Comparison of ENCODE assay signal across 11 mouse cellular contexts in the genomic region with DNA sequence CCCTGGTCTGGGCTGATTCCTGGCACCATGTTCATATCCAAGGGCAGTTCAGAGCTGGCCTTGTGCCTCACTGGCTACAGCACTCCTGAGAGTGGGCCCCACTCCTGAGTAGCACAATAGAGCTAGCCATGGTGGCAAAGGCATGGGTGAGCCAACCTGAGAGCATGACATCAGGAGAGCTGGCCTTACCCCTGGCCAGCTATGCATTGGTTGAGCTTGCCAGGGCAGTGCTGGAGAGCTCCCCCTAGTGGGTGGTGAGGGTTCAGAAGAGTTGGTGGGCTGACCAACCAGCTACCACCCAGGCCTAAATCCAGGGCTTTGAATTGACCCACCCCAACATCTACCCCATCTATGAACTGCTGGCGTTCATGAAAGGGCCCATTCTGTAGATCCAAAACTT.
DNase-seq lines count a peak whose midpoint lies in the region; ATAC-seq and TF ChIP-seq lines count a peak whose summit lies in the region.
"Had no signal": no experiment of that assay in that cellular context is flagged by ENCODE, and none has a peak within 500 bp of the region (broad histone marks: within the 10 kb centered on the region; RNA-seq: fewer than 3 reads in every experiment).

No protein-coding gene starts in this region.

- peak; percentile 91 for DNase-seq in heart, adult 11 months
- DNase-seq in heart, adult 9 months (ENCODE audit: low spot score in 2 of 2): no peak
- DNase-seq in testis, postnatal 10 days (ENCODE audit: low spot score): no peak
- DNase-seq in thymus, postnatal 36 days: peak; percentile 8 to 23
- DNase-seq in cerebellum, adult 11 months: no peak
- no peak for DNase-seq in c-Kit-positive CD71-positive TER-119-positive erythroid progenitor cells, embryonic 14.5 days (ENCODE audit: low spot score)
- DNase-seq: left cerebral cortex, postnatal 4 days had no signal

- H3K36me3 ChIP-seq in testis, adult 2 months (ENCODE audit: control insufficient read depth, insufficient read depth, low read length): no peaks in the 10 kb centered on the region
- H3K36me3 ChIP-seq: forebrain, embryonic 12.5 days; heart, embryonic 13.5 days had no signal

- no peak for TF ChIP-seq POLR2A in testis, adult 2 months (IDR thresholded peaks at IDR 0.05; ENCODE audit: control insufficient read depth, low read depth, low read length)

- H3K4me3 ChIP-seq in testis, adult 2 months (ENCODE audit: control insufficient read depth, low read depth, low read length): no peak overlapping the region
- H3K4me3 ChIP-seq: forebrain, embryonic 12.5 days; heart, embryonic 13.5 days had no signal

- no peaks in the 10 kb centered on the region for H3K27me3 ChIP-seq in testis, adult 2 months (ENCODE audit: control insufficient read depth, insufficient read depth, low read length)

- no peak overlapping the region for H3K27ac ChIP-seq in testis, adult 2 months (ENCODE audit: control insufficient read depth, insufficient read depth, low read depth, low read length)
- H3K27ac ChIP-seq: forebrain, embryonic 12.5 days; heart, embryonic 13.5 days had no signal

- TF ChIP-seq CTCF in testis, adult 2 months (IDR thresholded peaks at IDR 0.05; ENCODE audit: control insufficient read depth, insufficient read depth, insufficient replicate concordance, low read depth, low read length): peak; percentile 70; the same call in 1 of the 2 replicates

- peak; percentile 42; the same call in 1 of the 2 replicates for ATAC-seq in granulocyte monocyte progenitor cell, adult 5-6 weeks (replicated peaks; ENCODE audit: poor library complexity, severe bottlenecking)

- peaks cover 2% of the 10 kb centered on the region; the same call in 1 of the 2 replicates for H3K4me1 ChIP-seq in testis, adult 2 months (ENCODE audit: control insufficient read depth, insufficient read depth, low read length)
- H3K4me1 ChIP-seq: forebrain, embryonic 12.5 days had no signal

Comparison
In these comparisons a context has a peak if more than half of its experiments do, and no peak if none do; other contexts are left out.
1. DNase-seq: peak in heart, adult 11 months (single experiment) and thymus, postnatal 36 days (2 of 2); none in heart, adult 9 months (0 of 2), testis, postnatal 10 days (single experiment), cerebellum, adult 11 months (single experiment) and c-Kit-positive CD71-positive TER-119-positive erythroid progenitor cells, embryonic 14.5 days (single experiment).